Mouse (Mus musculus): ENCODE results near the gene Smc5. TPM values are rescaled to one million over a fixed set of nuclear protein-coding genes. Genes with fewer than 3 reads are reported as not detected.
A peak's percentile ranks its signal among the peaks of the same experiment; 100 is the strongest.

Smc5 gene
- polyA plus RNA-seq, 1 experiment from 2014 or later: 30.7 TPM

DNA sequence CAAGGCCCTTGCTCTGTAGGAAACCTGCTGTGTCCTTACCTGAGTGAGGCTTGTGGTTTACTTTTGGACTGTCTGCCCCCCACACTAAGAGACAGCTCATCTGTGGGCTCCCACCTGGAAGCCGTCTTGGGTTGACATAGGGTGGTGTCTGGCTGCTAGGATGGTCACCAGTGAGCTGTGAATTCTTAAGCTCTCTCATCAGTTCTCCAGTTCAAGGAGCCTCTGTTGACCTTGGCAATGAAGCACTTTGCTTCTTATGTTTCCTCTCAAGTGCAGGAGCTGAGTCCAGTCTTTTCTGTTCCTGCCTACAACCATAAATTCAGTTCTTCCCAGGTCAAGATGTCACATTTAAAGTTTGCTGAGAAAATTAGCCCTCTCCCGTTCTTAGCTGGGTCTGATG lies 98.2 kb downstream of the Smc5 start:
- Histone ChIP-seq H3K27me3 (replicated peaks; ENCODE audit: control insufficient read depth, insufficient read depth, low read length) (no peaks in the 10 kb centered on the region), H3K27ac (ENCODE audit: low read length) (no peak overlapping the region), H3K4me3 (replicated peaks; ENCODE audit: low read length) (no peak overlapping the region), H3K36me3 (ENCODE audit: control insufficient read depth, insufficient read depth) (no peaks in the 10 kb centered on the region), H3K4me1 (replicated peaks; ENCODE audit: control insufficient read depth, insufficient read depth, low read length) (no peaks in the 10 kb centered on the region), H3K9ac (replicated peaks; ENCODE audit: low read depth, low read length) (no peak overlapping the region), H3K4me2 (ENCODE audit: low read length) (no peak overlapping the region), H3K9me3 (ENCODE audit: control insufficient read depth, low read length) (no peaks in the 10 kb centered on the region)
- ATAC-seq: no peak
- WGBS: 84% methylated on average over 2 of the region's 2 CpGs

- Histone ChIP-seq H3K36me3 (ENCODE audit: control insufficient read depth, insufficient read depth) (no peaks in the 10 kb centered on the region), H3K9ac (replicated peaks; ENCODE audit: low read depth, low read length) (no peak overlapping the region), H3K27me3 (replicated peaks; ENCODE audit: control insufficient read depth, insufficient read depth, low read length) (no peaks in the 10 kb centered on the region), H3K9me3 (ENCODE audit: control insufficient read depth, low read length) (no peaks in the 10 kb centered on the region), H3K4me3 (replicated peaks; ENCODE audit: low read length) (no peak overlapping the region), H3K4me1 (replicated peaks; ENCODE audit: control insufficient read depth, insufficient read depth, low read length) (no peaks in the 10 kb centered on the region), H3K4me2 (ENCODE audit: low read length) (no peak overlapping the region), H3K27ac (ENCODE audit: low read length) (no peak overlapping the region)
- no peak for ATAC-seq
- WGBS: 87% methylated on average over 3 of the region's 3 CpGs
Observed at GRCm38 (mm10) chr19:23175090-23175489, 98.6 kb downstream of the Smc5 start.

DNA sequence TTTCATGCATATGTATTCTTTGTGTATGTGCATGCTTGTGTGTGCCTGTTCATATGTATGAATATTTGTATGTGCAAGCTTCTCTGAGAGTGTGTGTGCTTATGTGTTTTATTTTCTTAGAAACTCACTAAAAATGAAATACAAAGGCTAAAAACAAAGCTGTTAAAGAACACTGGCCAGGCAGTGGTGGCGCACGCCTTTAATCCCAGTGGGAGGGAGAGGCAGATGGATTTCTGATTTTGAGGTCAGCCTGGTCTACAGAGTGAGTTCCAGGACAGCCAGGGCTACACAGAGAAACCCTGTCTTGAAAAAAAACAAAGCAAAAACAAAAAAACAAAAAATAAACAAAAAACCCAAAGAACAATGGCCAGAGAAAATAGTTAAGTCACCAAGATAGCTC lies 102.6 kb downstream of the Smc5 start:
- H3K9ac ChIP-seq (replicated peaks; ENCODE audit: low read depth, low read length): no peak overlapping the region
- ATAC-seq: no peak
- 93% methylated on average over 2 of the region's 2 CpGs for WGBS
- no peaks in the 10 kb centered on the region for H3K4me1 ChIP-seq (replicated peaks; ENCODE audit: control insufficient read depth, insufficient read depth, low read length)
- no peak overlapping the region for H3K4me2 ChIP-seq (ENCODE audit: low read length)
- no peak overlapping the region for H3K27ac ChIP-seq (ENCODE audit: low read length)
- no peaks in the 10 kb centered on the region for H3K36me3 ChIP-seq (ENCODE audit: control insufficient read depth, insufficient read depth)
- H3K4me3 ChIP-seq (replicated peaks; ENCODE audit: low read length): no peak overlapping the region
- no peaks in the 10 kb centered on the region for H3K9me3 ChIP-seq (ENCODE audit: control insufficient read depth, low read length)
- no peaks in the 10 kb centered on the region for H3K27me3 ChIP-seq (replicated peaks; ENCODE audit: control insufficient read depth, insufficient read depth, low read length)

DNA sequence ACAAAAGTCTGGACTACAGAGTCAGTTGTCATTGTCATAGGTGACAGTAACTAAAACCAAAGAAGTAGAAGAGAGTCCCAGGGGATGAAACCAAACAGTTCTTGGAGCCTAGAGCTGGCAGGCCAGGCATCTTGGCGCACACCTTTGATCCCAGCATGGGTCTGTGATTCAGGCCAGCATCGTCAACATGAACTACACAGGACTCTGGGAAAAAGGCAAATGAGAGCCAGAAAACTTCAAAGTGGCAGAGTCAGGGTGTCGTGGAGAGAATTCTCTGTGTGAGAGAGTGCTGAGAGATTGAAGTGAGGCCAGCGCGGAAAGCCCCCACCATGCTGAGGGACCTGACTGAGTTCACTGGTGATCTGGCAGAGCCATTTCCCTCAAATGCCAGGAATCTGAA lies 103.2 kb downstream of the Smc5 start:
- peak; percentile 19; the same call in 1 of the 2 replicates for ATAC-seq

GRCm38 (mm10) chr19:23169659-23170050 lies 104.0 kb downstream of the Smc5 start:
- H3K27me3 ChIP-seq (replicated peaks; ENCODE audit: control insufficient read depth, insufficient read depth, low read length): no peaks in the 10 kb centered on the region
- no peaks in the 10 kb centered on the region for H3K9me3 ChIP-seq (ENCODE audit: control insufficient read depth, low read length)
- no peak overlapping the region for H3K27ac ChIP-seq (ENCODE audit: low read length)
- no peak overlapping the region for H3K4me2 ChIP-seq (ENCODE audit: low read length)
- no peak overlapping the region for H3K9ac ChIP-seq (replicated peaks; ENCODE audit: low read depth, low read length)
- H3K36me3 ChIP-seq (ENCODE audit: control insufficient read depth, insufficient read depth): no peaks in the 10 kb centered on the region
- no peak overlapping the region for H3K4me3 ChIP-seq (replicated peaks; ENCODE audit: low read length)
- H3K4me1 ChIP-seq (replicated peaks; ENCODE audit: control insufficient read depth, insufficient read depth, low read length): no peaks in the 10 kb centered on the region
- ATAC-seq: no peak
- 90% methylated on average over 2 of the region's 2 CpGs for WGBS

More for the DNA sequence above, 103.2 kb downstream of the Smc5 start:
- 86% methylated on average over 5 of the region's 5 CpGs for WGBS
- H3K27me3 ChIP-seq (replicated peaks; ENCODE audit: control insufficient read depth, insufficient read depth, low read length): no peaks in the 10 kb centered on the region
- no peaks in the 10 kb centered on the region for H3K4me1 ChIP-seq (replicated peaks; ENCODE audit: control insufficient read depth, insufficient read depth, low read length)
- H3K27ac ChIP-seq (ENCODE audit: low read length): no peak overlapping the region
- H3K36me3 ChIP-seq (ENCODE audit: control insufficient read depth, insufficient read depth): no peaks in the 10 kb centered on the region
- no peak overlapping the region for H3K9ac ChIP-seq (replicated peaks; ENCODE audit: low read depth, low read length)
- no peaks in the 10 kb centered on the region for H3K9me3 ChIP-seq (ENCODE audit: control insufficient read depth, low read length)
- no peak overlapping the region for H3K4me2 ChIP-seq (ENCODE audit: low read length)
- no peak overlapping the region for H3K4me3 ChIP-seq (replicated peaks; ENCODE audit: low read length)

- WGBS: 79% methylated on average over 5 of the region's 5 CpGs
- no peak for ATAC-seq
Observed at GRCm38 (mm10) chr19:23168899-23169658, 104.6 kb downstream of the Smc5 start.

DNA sequence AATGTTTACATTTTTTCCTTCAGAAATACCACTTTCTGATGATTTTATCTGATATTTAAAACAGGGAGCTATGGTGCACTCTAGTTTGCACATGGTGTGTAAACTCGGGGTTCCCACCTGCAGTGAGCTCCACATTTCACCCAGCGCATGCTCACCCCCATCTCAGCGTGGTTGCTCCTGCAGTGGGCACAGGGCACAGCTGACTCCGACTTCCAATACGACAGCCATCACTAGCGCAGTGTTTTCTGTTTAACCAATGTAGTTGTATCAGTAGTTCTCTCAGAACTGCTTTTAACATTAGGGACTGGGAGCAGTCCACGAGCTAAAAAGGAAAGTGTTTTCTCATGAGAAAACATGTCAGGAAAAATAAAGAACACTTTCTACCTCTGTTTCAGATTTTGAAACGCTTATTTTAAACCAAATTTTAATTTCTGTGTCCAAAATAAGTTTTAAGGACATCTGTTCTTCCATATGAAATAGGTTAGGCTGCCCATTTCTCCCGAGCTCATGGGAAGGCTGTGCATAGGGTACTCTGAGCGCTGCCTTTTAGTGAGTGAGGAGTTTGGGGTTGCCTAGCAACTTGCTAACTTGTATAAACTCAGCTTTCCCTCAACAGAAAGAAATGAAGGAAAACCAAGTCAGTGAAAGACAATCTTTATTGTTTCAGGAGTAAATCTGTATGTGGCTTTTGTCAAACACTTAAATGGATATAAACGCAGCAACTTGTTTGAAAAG lies 107.0 kb downstream of the Smc5 start:
- ATAC-seq: peak; percentile 63; the same call in 1 of the 2 replicates
- no peak overlapping the region for H3K27ac ChIP-seq (ENCODE audit: low read length)
- no peak overlapping the region for H3K4me2 ChIP-seq (ENCODE audit: low read length)
- H3K4me3 ChIP-seq (replicated peaks; ENCODE audit: low read length): no peak overlapping the region
- H3K36me3 ChIP-seq (ENCODE audit: control insufficient read depth, insufficient read depth): no peaks in the 10 kb centered on the region
- H3K9me3 ChIP-seq (ENCODE audit: control insufficient read depth, low read length): no peaks in the 10 kb centered on the region
- no peaks in the 10 kb centered on the region for H3K27me3 ChIP-seq (replicated peaks; ENCODE audit: control insufficient read depth, insufficient read depth, low read length)
- H3K4me1 ChIP-seq (replicated peaks; ENCODE audit: control insufficient read depth, insufficient read depth, low read length): peaks cover 9% of the 10 kb centered on the region
- 61% methylated on average over 11 of the region's 11 CpGs for WGBS
- no peak overlapping the region for H3K9ac ChIP-seq (replicated peaks; ENCODE audit: low read depth, low read length)

More at GRCm38 (mm10) chr19:23168899-23169658, 104.6 kb downstream of the Smc5 start:
- Histone ChIP-seq H3K27ac (ENCODE audit: low read length) (no peak overlapping the region), H3K9ac (replicated peaks; ENCODE audit: low read depth, low read length) (no peak overlapping the region), H3K27me3 (replicated peaks; ENCODE audit: control insufficient read depth, insufficient read depth, low read length) (no peaks in the 10 kb centered on the region), H3K4me2 (ENCODE audit: low read length) (no peak overlapping the region), H3K9me3 (ENCODE audit: control insufficient read depth, low read length) (no peaks in the 10 kb centered on the region), H3K4me3 (replicated peaks; ENCODE audit: low read length) (no peak overlapping the region), H3K4me1 (replicated peaks; ENCODE audit: control insufficient read depth, insufficient read depth, low read length) (no peaks in the 10 kb centered on the region), H3K36me3 (ENCODE audit: control insufficient read depth, insufficient read depth) (no peaks in the 10 kb centered on the region)

DNA sequence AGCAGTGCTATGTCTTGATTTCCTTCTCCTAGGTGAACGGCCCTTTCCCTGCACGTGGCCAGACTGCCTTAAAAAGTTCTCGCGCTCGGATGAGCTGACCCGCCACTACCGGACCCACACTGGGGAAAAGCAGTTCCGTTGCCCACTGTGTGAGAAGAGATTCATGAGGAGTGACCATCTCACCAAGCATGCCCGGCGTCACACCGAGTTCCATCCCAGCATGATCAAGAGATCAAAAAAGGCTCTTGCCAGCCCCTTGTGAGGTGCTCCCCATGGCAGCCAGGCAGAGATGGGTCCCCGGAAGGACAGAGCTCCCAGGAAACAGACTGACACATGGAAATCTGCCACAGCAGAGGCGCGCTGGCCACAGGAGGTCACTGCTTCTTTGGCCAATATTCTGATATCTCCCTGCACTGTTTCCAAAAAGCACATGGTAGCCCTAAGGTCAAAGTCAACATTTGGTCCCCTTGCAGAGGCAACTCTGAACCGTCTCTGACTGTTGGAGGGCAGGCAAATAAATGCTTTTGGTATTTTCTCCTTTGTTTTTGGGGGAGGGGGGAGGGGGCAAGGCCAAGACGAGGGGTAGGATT lies 109.0 kb downstream of the Smc5 start:
- no peak for ATAC-seq
- Histone ChIP-seq H3K4me1 (replicated peaks; ENCODE audit: control insufficient read depth, insufficient read depth, low read length) (peaks cover 9% of the 10 kb centered on the region), H3K27ac (ENCODE audit: low read length) (no peak overlapping the region), H3K4me3 (replicated peaks; ENCODE audit: low read length) (no peak overlapping the region), H3K4me2 (ENCODE audit: low read length) (no peak overlapping the region), H3K27me3 (replicated peaks; ENCODE audit: control insufficient read depth, insufficient read depth, low read length) (no peaks in the 10 kb centered on the region), H3K9ac (replicated peaks; ENCODE audit: low read depth, low read length) (no peak overlapping the region), H3K36me3 (ENCODE audit: control insufficient read depth, insufficient read depth) (no peaks in the 10 kb centered on the region), H3K9me3 (ENCODE audit: control insufficient read depth, low read length) (no peaks in the 10 kb centered on the region)
- WGBS: 91% methylated on average over 16 of the region's 16 CpGs

DNA sequence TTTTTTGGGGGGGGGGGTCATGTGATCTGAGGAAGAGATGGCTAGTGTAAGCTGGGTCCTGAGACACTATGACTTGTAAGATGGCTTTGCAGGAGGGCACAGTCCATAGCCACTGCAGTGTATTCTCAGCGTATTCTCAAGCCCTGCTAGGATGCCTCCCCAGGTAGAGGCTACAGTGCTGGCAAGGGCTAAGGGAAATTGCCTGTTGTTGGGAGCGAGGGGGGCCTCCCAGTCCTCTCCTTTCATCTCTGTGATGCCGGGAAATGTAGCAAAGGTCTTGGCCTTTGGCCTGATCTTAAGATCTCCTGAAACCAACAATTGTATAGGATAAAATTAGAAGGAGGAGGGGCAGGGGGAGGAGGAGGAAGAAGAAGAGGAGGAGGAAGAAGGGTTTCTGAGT lies 110.3 kb downstream of the Smc5 start:
- no peaks in the 10 kb centered on the region for H3K27me3 ChIP-seq (replicated peaks; ENCODE audit: control insufficient read depth, insufficient read depth, low read length)
- no peak overlapping the region for H3K4me2 ChIP-seq (ENCODE audit: low read length)
- no peak overlapping the region for H3K9ac ChIP-seq (replicated peaks; ENCODE audit: low read depth, low read length)
- H3K4me1 ChIP-seq (replicated peaks; ENCODE audit: control insufficient read depth, insufficient read depth, low read length): peaks cover 9% of the 10 kb centered on the region
- H3K4me3 ChIP-seq (replicated peaks; ENCODE audit: low read length): no peak overlapping the region
- no peaks in the 10 kb centered on the region for H3K36me3 ChIP-seq (ENCODE audit: control insufficient read depth, insufficient read depth)
- WGBS: 50% methylated on average over 3 of the region's 3 CpGs
- H3K27ac ChIP-seq (ENCODE audit: low read length): no peak overlapping the region
- no peaks in the 10 kb centered on the region for H3K9me3 ChIP-seq (ENCODE audit: control insufficient read depth, low read length)
- no peak for ATAC-seq

All from forebrain, embryonic 16.5 days (tissue).